Mouse (Mus musculus): ENCODE results near the gene Cand1. TPM values are rescaled to one million over a fixed set of nuclear protein-coding genes. Genes with fewer than 3 reads are reported as not detected.
A peak's percentile ranks its signal among the peaks of the same experiment; 100 is the strongest.

Gene Cand1
- polyA plus RNA-seq, 1 experiment from 2014 or later, result 81.2 TPM

DNA sequence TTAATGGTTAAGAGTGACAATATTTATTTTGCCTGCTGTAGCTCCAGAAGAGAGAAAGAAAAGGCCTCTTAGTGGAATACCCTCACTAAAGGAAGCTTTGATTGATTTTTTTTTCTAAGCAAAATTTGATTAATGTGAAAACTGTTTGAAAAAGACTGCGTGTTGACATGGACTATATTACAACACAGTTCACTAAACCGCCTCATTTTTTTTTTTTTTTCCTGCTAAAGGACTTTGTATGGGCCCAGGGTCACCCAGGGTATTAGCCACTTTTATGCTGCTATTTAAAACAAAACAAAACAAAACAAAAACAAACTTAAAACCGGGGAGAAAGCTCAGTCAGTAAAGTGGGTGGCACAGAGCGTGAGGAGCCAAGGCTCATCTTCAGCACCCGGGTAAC, 23.0 kb upstream of the Cand1 start:
- H3K27me3 ChIP-seq (replicated peaks; ENCODE audit: control insufficient read depth, insufficient read depth, low read length), result no peaks in the 10 kb centered on the region
- no peaks in the 10 kb centered on the region for H3K36me3 ChIP-seq (ENCODE audit: control insufficient read depth, insufficient read depth, low read length)
- DNase-seq (ENCODE audit: low spot score), result no peak
- no peak for ATAC-seq (ENCODE audit: low read depth)
- WGBS, result 88% methylated on average over 5 of the region's 5 CpGs
- no peak overlapping the region for H3K27ac ChIP-seq (replicated peaks; ENCODE audit: low read depth, low read length)
- H3K4me2 ChIP-seq (ENCODE audit: low read depth, low read length), result no peak overlapping the region
- 0 out of 2 replicates have a peak, but pooled peaks cover 4% of the 10 kb centered on the region for H3K9me3 ChIP-seq (ENCODE audit: control insufficient read depth, low read length)
- no peak overlapping the region for H3K9ac ChIP-seq (ENCODE audit: low read depth, low read length)
- no peak overlapping the region for H3K4me3 ChIP-seq (ENCODE audit: low read depth, low read length)
- no peaks in the 10 kb centered on the region for H3K4me1 ChIP-seq (ENCODE audit: control insufficient read depth, insufficient read depth, low read length)

DNA sequence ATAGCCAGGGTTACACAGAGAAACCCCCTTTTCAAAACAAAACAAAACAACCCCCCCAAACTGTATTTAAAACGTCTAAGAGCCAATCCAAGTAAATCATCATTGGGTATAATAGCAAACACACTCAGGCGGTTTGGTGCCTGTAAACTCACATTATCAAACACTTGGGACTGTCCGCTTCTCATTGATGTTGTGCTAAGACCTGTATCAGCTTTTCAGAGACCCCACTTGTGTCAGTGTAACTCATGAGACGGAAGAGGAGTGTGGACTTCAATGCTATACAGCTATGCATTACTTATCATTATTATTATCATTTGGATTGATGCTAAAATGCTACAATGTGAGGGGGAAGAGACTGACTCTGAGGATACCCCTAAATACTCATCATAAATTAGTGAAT, 18.0 kb upstream of the Cand1 start:
- ATAC-seq (ENCODE audit: low read depth) (no peak), DNase-seq (ENCODE audit: low spot score) (no peak)
- Histone ChIP-seq H3K36me3 (ENCODE audit: control insufficient read depth, insufficient read depth, low read length) (no peaks in the 10 kb centered on the region), H3K27ac (replicated peaks; ENCODE audit: low read depth, low read length) (no peak overlapping the region), H3K4me3 (ENCODE audit: low read depth, low read length) (no peak overlapping the region), H3K27me3 (replicated peaks; ENCODE audit: control insufficient read depth, insufficient read depth, low read length) (no peaks in the 10 kb centered on the region), H3K9me3 (ENCODE audit: control insufficient read depth, low read length) (0 out of 2 replicates have a peak, but pooled peaks cover 4% of the 10 kb centered on the region), H3K9ac (ENCODE audit: low read depth, low read length) (no peak overlapping the region), H3K4me2 (ENCODE audit: low read depth, low read length) (no peak overlapping the region), H3K4me1 (ENCODE audit: control insufficient read depth, insufficient read depth, low read length) (no peaks in the 10 kb centered on the region)
- WGBS, result 71% methylated on average over 4 of the region's 4 CpGs

DNA sequence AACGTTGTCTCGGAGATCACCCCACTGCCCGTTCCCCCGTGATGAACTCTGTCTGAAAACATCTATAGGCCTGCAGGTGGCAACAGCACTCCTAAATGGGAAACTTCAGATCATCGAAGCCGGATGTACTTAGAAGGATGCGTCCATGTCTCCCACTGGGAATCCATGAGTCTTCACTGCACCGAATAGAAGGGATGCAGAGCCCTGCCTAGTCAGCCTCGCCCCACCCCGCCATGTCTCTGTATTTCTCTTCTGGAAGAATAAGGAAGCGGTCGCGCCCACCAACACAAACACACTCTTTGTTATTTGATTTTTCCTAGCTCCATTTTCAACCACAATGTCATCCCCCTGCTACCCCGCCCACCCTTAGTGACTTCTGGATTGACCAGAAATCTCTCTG, 4.3 kb upstream of the Cand1 start:
- no peak overlapping the region for H3K4me3 ChIP-seq (ENCODE audit: low read depth, low read length)
- DNase-seq (ENCODE audit: low spot score) (no peak), ATAC-seq (ENCODE audit: low read depth) (no peak)
- no peak overlapping the region for H3K4me2 ChIP-seq (ENCODE audit: low read depth, low read length)
- no peaks in the 10 kb centered on the region for H3K9me3 ChIP-seq (ENCODE audit: control insufficient read depth, low read length)
- no peak overlapping the region for H3K9ac ChIP-seq (ENCODE audit: low read depth, low read length)
- H3K36me3 ChIP-seq (ENCODE audit: control insufficient read depth, insufficient read depth, low read length), result no peaks in the 10 kb centered on the region
- no peaks in the 10 kb centered on the region for H3K27me3 ChIP-seq (replicated peaks; ENCODE audit: control insufficient read depth, insufficient read depth, low read length)
- WGBS, result 87% methylated on average over 13 of the region's 14 CpGs
- H3K27ac ChIP-seq (replicated peaks; ENCODE audit: low read depth, low read length), result no peak overlapping the region
- H3K4me1 ChIP-seq (ENCODE audit: control insufficient read depth, insufficient read depth, low read length), result peaks cover 4% of the 10 kb centered on the region

DNA sequence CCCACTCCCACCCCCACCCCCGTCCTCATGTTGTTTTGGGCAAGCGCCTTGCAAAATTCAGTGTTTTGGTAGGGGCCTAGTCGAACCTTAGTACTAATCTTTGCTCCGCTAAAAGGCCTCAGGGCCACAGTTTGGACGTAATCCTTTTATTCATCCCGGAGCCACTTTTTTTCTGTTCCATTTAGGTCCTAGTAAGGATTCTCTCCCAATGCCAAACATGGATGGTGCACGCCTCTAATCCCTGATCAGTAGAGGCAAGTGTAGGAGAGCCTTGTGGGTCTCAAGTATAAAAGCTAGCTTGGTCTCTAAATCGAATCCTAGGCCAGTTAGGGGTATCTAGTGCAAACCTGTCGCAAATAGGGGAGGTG, 851 bp upstream of the Cand1 start:
- H3K27me3 ChIP-seq (replicated peaks; ENCODE audit: control insufficient read depth, insufficient read depth, low read length), result no peaks in the 10 kb centered on the region
- H3K36me3 ChIP-seq (ENCODE audit: control insufficient read depth, insufficient read depth, low read length), result peaks cover 7% of the 10 kb centered on the region
- peaks cover 11% of the 10 kb centered on the region for H3K4me1 ChIP-seq (ENCODE audit: control insufficient read depth, insufficient read depth, low read length)
- peak overlapping the region; percentile 72 for H3K4me2 ChIP-seq (ENCODE audit: low read depth, low read length)
- ATAC-seq (ENCODE audit: low read depth) (no peak), DNase-seq (ENCODE audit: low spot score) (no peak)
- peak overlapping the region; percentile 99 for H3K9ac ChIP-seq (ENCODE audit: low read depth, low read length)
- H3K4me3 ChIP-seq (ENCODE audit: low read depth, low read length), result peak overlapping the region; percentile 95
- WGBS, result 2% methylated on average over 9 of the region's 9 CpGs
- peak overlapping the region; percentile 99 for H3K27ac ChIP-seq (replicated peaks; ENCODE audit: low read depth, low read length)
- H3K9me3 ChIP-seq (ENCODE audit: control insufficient read depth, low read length), result no peaks in the 10 kb centered on the region

DNA sequence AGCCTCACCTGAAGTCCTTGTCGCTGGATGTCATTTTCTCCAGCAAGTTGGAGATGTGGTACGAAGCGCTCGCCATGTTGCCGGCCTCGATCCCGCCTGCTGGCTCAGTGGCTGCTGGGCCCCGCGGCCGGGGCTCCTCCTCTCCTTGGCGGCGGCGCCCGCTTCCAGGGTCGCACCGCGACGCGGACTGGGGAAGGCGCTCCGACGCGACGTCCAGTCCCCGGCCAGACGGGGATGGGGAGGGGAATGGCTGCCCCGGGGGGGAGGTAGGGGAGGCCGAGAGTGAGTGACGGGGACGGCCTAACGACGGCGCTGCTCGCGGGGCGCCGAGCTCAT, 254 bp downstream of the Cand1 start:
- no peaks in the 10 kb centered on the region for H3K9me3 ChIP-seq (ENCODE audit: control insufficient read depth, low read length)
- peak overlapping the region; percentile 95 for H3K4me3 ChIP-seq (ENCODE audit: low read depth, low read length)
- DNase-seq (ENCODE audit: low spot score) (no peak), ATAC-seq (ENCODE audit: low read depth) (peak; percentile 60)
- H3K9ac ChIP-seq (ENCODE audit: low read depth, low read length), result peak overlapping the region; percentile 99
- WGBS, result 0% methylated on average over 15 of the region's 37 CpGs
- H3K4me1 ChIP-seq (ENCODE audit: control insufficient read depth, insufficient read depth, low read length), result peaks cover 11% of the 10 kb centered on the region
- H3K27ac ChIP-seq (replicated peaks; ENCODE audit: low read depth, low read length), result peak overlapping the region; percentile 99
- peak overlapping the region; percentile 75 for H3K4me2 ChIP-seq (ENCODE audit: low read depth, low read length)
- peaks cover 18% of the 10 kb centered on the region for H3K36me3 ChIP-seq (ENCODE audit: control insufficient read depth, insufficient read depth, low read length)
- no peaks in the 10 kb centered on the region for H3K27me3 ChIP-seq (replicated peaks; ENCODE audit: control insufficient read depth, insufficient read depth, low read length)

DNA sequence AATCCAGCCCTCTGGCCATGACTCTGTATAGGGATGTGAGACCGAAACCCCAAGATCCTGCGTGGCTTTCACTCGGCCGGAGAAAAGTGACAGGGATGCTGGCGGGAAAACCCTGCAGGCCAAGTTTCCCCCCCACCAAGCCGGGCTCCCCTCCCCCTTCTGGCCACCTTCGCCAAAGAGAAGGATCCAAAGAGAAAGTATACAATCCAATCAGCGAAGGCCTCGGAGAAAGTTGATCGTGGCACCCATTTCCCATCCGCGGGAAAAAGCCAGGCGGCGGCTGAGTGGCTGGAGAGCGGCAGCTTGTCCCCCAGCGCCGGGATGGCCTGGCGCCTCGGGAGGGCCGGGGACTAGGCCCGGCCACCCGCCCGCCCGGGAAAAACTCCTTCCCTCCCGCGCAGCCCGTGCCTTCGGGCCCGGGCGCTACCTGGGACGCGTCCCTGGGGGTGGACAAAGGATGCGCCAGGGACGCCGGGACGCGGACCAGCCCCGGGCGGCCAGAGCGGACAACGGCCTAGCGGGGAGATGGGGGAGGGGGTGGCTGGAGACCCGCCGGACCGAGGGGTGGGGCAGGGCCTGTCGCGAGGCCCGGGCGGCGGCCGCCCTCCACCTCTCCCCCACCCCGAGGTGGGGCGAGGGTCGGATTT, 747 bp downstream of the Cand1 start:
- Histone ChIP-seq H3K36me3 (ENCODE audit: control insufficient read depth, insufficient read depth, low read length) (peaks cover 18% of the 10 kb centered on the region), H3K9me3 (ENCODE audit: control insufficient read depth, low read length) (no peaks in the 10 kb centered on the region), H3K4me3 (ENCODE audit: low read depth, low read length) (peak overlapping the region; percentile 95), H3K9ac (ENCODE audit: low read depth, low read length) (peak overlapping the region; percentile 99), H3K27me3 (replicated peaks; ENCODE audit: control insufficient read depth, insufficient read depth, low read length) (no peaks in the 10 kb centered on the region), H3K27ac (replicated peaks; ENCODE audit: low read depth, low read length) (peak overlapping the region; percentile 99), H3K4me2 (ENCODE audit: low read depth, low read length) (peak overlapping the region; percentile 75), H3K4me1 (ENCODE audit: control insufficient read depth, insufficient read depth, low read length) (peaks cover 11% of the 10 kb centered on the region)
- DNase-seq (ENCODE audit: low spot score), result peak; percentile 56
- ATAC-seq (ENCODE audit: low read depth), result peak; percentile 5
- under 1% methylated on average over 30 of the region's 54 CpGs for WGBS

DNA sequence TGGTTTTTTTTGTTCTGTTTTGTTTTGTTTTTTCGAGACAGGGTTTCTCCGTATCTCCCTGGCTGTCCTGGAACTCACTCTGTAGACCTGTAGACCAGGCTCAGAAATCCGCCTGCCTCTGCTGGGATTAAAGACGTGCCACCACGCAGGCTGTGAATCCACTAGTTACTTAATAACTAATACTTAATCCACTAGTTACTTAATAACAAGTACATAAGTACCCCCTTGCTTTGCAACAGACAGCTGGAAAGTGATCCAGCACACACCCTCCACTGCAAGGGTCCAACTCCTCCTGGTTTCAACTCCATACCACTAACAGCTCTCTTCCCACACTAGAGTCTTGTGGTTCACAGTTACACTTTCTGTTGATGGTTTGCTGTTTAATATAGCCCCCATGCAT, 8.3 kb downstream of the Cand1 start:
- WGBS, result 90% methylated on average over 5 of the region's 5 CpGs
- no peak for ATAC-seq (ENCODE audit: low read depth)

DNA sequence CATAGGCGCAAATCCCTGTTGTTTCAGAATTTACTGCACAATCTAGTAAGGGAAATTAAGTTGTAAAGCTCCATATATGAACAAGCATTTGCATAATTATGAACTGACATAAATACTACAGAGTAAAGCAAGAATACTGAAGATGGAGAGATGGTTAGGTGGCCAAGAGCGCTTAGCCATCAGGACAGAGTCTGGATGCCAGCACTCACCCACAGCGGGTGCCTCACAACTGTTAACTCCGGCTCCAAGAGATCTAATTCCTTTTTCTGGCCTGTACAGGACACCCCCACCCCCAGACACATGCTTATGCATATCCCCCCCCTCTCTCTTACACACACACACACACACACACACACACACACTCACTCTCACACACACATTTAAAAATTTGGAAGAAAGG, 9.2 kb downstream of the Cand1 start:
- H3K36me3 ChIP-seq (ENCODE audit: control insufficient read depth, insufficient read depth, low read length), result peaks cover 28% of the 10 kb centered on the region
- H3K27me3 ChIP-seq (replicated peaks; ENCODE audit: control insufficient read depth, insufficient read depth, low read length), result no peaks in the 10 kb centered on the region
- H3K4me2 ChIP-seq (ENCODE audit: low read depth, low read length), result no peak overlapping the region
- H3K4me1 ChIP-seq (ENCODE audit: control insufficient read depth, insufficient read depth, low read length), result 0 out of 2 replicates have a peak, but pooled peaks cover 7% of the 10 kb centered on the region
- DNase-seq (ENCODE audit: low spot score) (no peak), ATAC-seq (ENCODE audit: low read depth) (no peak)
- H3K4me3 ChIP-seq (ENCODE audit: low read depth, low read length), result no peak overlapping the region
- WGBS, result 85% methylated on average over 4 of the region's 4 CpGs
- H3K27ac ChIP-seq (replicated peaks; ENCODE audit: low read depth, low read length), result no peak overlapping the region
- no peaks in the 10 kb centered on the region for H3K9me3 ChIP-seq (ENCODE audit: control insufficient read depth, low read length)
- no peak overlapping the region for H3K9ac ChIP-seq (ENCODE audit: low read depth, low read length)

More for the DNA sequence above, 8.3 kb downstream of the Cand1 start:
- Histone ChIP-seq H3K27me3 (replicated peaks; ENCODE audit: control insufficient read depth, insufficient read depth, low read length) (no peaks in the 10 kb centered on the region), H3K9me3 (ENCODE audit: control insufficient read depth, low read length) (no peaks in the 10 kb centered on the region), H3K36me3 (ENCODE audit: control insufficient read depth, insufficient read depth, low read length) (peaks cover 23% of the 10 kb centered on the region), H3K4me3 (ENCODE audit: low read depth, low read length) (no peak overlapping the region), H3K27ac (replicated peaks; ENCODE audit: low read depth, low read length) (no peak overlapping the region), H3K4me2 (ENCODE audit: low read depth, low read length) (no peak overlapping the region), H3K4me1 (ENCODE audit: control insufficient read depth, insufficient read depth, low read length) (0 out of 2 replicates have a peak, but pooled peaks cover 7% of the 10 kb centered on the region), H3K9ac (ENCODE audit: low read depth, low read length) (no peak overlapping the region)
- no peak for DNase-seq (ENCODE audit: low spot score)

DNA sequence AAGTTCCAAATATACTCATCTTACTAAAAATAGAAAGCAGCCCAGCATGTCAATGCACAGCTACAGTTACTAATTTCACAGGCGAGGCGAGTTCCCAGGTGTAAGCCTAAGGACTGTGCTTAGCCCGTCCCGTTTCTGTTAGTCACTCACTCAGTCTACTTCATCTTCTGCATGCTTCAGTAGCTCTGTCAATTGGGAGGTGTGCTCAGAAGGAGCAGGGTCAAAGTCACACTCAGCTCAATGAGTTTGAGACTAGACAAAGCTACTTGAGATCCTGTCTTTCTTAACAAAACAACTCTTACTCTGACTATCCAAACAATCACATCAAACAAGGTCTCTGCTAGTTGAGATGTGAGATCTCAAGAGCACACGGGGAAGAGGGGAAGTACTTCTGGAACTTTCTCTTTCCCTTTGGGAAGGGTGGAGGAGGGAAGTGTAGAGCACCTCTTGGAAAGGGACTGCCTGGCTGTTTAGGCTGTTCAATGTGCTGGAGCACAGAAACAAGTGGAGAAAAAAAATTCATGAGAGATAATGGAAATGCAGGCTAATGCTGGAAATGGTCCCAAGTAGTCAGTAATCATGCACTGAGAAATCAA, 9.7 kb downstream of the Cand1 start:
- no peak for ATAC-seq (ENCODE audit: low read depth)
- no peak for DNase-seq (ENCODE audit: low spot score)
- 63% methylated on average over 5 of the region's 5 CpGs for WGBS
- no peak overlapping the region for H3K4me2 ChIP-seq (ENCODE audit: low read depth, low read length)
- H3K4me1 ChIP-seq (ENCODE audit: control insufficient read depth, insufficient read depth, low read length), result 0 out of 2 replicates have a peak, but pooled peaks cover 7% of the 10 kb centered on the region
- no peak overlapping the region for H3K4me3 ChIP-seq (ENCODE audit: low read depth, low read length)
- no peak overlapping the region for H3K27ac ChIP-seq (replicated peaks; ENCODE audit: low read depth, low read length)
- H3K9ac ChIP-seq (ENCODE audit: low read depth, low read length), result no peak overlapping the region
- H3K27me3 ChIP-seq (replicated peaks; ENCODE audit: control insufficient read depth, insufficient read depth, low read length), result no peaks in the 10 kb centered on the region
- H3K9me3 ChIP-seq (ENCODE audit: control insufficient read depth, low read length), result no peaks in the 10 kb centered on the region
- peaks cover 28% of the 10 kb centered on the region for H3K36me3 ChIP-seq (ENCODE audit: control insufficient read depth, insufficient read depth, low read length)
